Mouse (Mus musculus): Measurements from ENCODE around the gene Dip2b. TPM values are rescaled to one million over a fixed set of nuclear protein-coding genes. Genes with fewer than 3 reads are reported as not detected.

Gene Dip2b
- polyA plus RNA-seq, 2 experiments from 2014 or later = 14.8 to 17.1 TPM

GRCm38 (mm10) chr15:100265586-100266325 lies 227.3 kb downstream of the Dip2b start:
- ATAC-seq = no peak

DNA sequence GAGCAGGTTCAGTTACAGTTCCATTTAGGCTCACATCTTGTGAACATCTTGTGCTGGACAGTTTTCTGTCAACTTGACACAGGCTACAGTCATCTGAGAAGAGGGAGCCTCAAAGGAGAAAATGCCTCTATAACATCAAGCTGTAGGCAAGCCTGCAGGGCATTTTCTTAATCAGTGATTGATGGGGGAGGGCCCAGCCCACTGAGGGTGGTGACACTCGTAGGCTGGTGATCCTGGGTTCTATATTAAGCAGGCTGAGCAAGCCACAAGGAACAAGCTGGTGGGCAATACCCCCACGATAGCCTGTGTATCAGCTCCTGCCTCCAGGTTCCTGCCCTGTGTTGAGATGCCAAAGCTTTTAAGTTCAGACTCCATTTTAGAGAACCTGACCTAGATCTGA lies 230.5 kb downstream of the Dip2b start:
- ATAC-seq = no peak

Other genes starting within 250 kb of the Dip2b start
- 1 to 10 TPM; 3.0 to 3.6 TPM for gene Lima1, start 163.2 kb upstream of the Dip2b start, polyA plus RNA-seq (2017; shearing (Covaris generic))
- not detected for gene Fam186a, start 71.6 kb upstream of the Dip2b start, polyA plus RNA-seq (2017; shearing (Covaris generic))
- gene Larp4, start 68.6 kb upstream of the Dip2b start, polyA plus RNA-seq (2017; shearing (Covaris generic)) = 10 to 100 TPM; 37.0 to 47.8 TPM
- 10 to 100 TPM; 23.6 to 32.4 TPM for gene Atf1, start 189.2 kb downstream of the Dip2b start, polyA plus RNA-seq (2017; shearing (Covaris generic))
- gene Tmprss12, start 242.2 kb downstream of the Dip2b start, polyA plus RNA-seq (2017; shearing (Covaris generic)) = not detected